Mouse (Mus musculus): ENCODE measurements around the gene Vkorc1.
A peak's percentile ranks its signal among the peaks of the same experiment; 100 is the strongest.
"Not testable (repeated sequence)": the region's sequence is repeated elsewhere in the genome, so short reads cannot be mapped to it uniquely, and the experiment has no call there.

The Vkorc1 gene

GRCm38 (mm10) chr7:127895442-127895841, at the start of gene Vkorc1, which contains the start of gene Gm21974:
TSS of gene Vkorc1 (minus strand) at chr7:127895617.
TSS of gene Gm21974 (minus strand) at chr7:127895454.
- DNase-seq: peak; percentile 96

- no peak for DNase-seq
These were observed 49.2 kb upstream of the Vkorc1 start for GRCm38 (mm10) chr7:127944614-127945013.

GRCm38 (mm10) chr7:127942097-127942496, 46.7 kb upstream of the Vkorc1 start:
- not testable (repeated sequence) for DNase-seq

- no peak for DNase-seq
These were observed 40.9 kb upstream of the Vkorc1 start for GRCm38 (mm10) chr7:127936216-127936884.

- DNase-seq: no peak
These were observed 40.3 kb upstream of the Vkorc1 start for GRCm38 (mm10) chr7:127935748-127936159.

- DNase-seq: peak; percentile 96
These were observed 39.8 kb upstream of the Vkorc1 start for GRCm38 (mm10) chr7:127935028-127935722.

- DNase-seq: no peak
These were observed 38.7 kb upstream of the Vkorc1 start for GRCm38 (mm10) chr7:127934075-127934474.

- DNase-seq: no peak
These were observed 37.0 kb upstream of the Vkorc1 start for GRCm38 (mm10) chr7:127932273-127933031.

GRCm38 (mm10) chr7:127931351-127932135, 36.1 kb upstream of the Vkorc1 start:
- DNase-seq: no peak

- DNase-seq: no peak
These were observed 35.2 kb upstream of the Vkorc1 start for GRCm38 (mm10) chr7:127930636-127931035.

- DNase-seq: no peak
These were observed 34.5 kb upstream of the Vkorc1 start, which contains the start of gene Prss8 for GRCm38 (mm10) chr7:127929923-127930322. TSS of gene Prss8 (minus strand) at chr7:127930104.

- DNase-seq: no peak
These were observed 33.2 kb upstream of the Vkorc1 start for GRCm38 (mm10) chr7:127928596-127928995.

- no peak for DNase-seq
These were observed 32.3 kb upstream of the Vkorc1 start for GRCm38 (mm10) chr7:127927726-127928125.

GRCm38 (mm10) chr7:127926846-127927245, 31.4 kb upstream of the Vkorc1 start:
- DNase-seq: no peak

- no peak for DNase-seq
These were observed 30.6 kb upstream of the Vkorc1 start for GRCm38 (mm10) chr7:127926066-127926465.

- DNase-seq: no peak
These were observed 29.8 kb upstream of the Vkorc1 start for GRCm38 (mm10) chr7:127925252-127925651.

- DNase-seq: no peak
These were observed 28.3 kb upstream of the Vkorc1 start for GRCm38 (mm10) chr7:127923714-127924113.

GRCm38 (mm10) chr7:127922451-127923275, 27.2 kb upstream of the Vkorc1 start:
- DNase-seq: peak; percentile 21

GRCm38 (mm10) chr7:127921516-127921915, 26.1 kb upstream of the Vkorc1 start:
- no peak for DNase-seq

GRCm38 (mm10) chr7:127919290-127919689, 23.9 kb upstream of the Vkorc1 start:
- no peak for DNase-seq

- no peak for DNase-seq
These were observed 22.8 kb upstream of the Vkorc1 start for GRCm38 (mm10) chr7:127918203-127918602.

GRCm38 (mm10) chr7:127915293-127915692, 19.9 kb upstream of the Vkorc1 start:
- DNase-seq: no peak
